Mouse (Mus musculus) liver, adult (tissue): ENCODE results near the gene Lingo3.
A peak's percentile ranks its signal among the peaks of the same experiment; 100 is the strongest.

Source experiments
- GATA4 ChIP-seq: IDR thresholded peaks from 2 replicates; pipeline ENCODE4 v1.6.1; 2014; ENCODE audit warnings: mild to moderate bottlenecking, low read length; ENCODE audit not compliant: insufficient replicate concordance

Lingo3 gene

GRCm38 (mm10) chr10:80843931-80844547 is at the start of gene Lingo3:
Lingo3 (minus strand) TSS chr10:80844039.
- TF ChIP-seq GATA4, result no peak

DNA sequence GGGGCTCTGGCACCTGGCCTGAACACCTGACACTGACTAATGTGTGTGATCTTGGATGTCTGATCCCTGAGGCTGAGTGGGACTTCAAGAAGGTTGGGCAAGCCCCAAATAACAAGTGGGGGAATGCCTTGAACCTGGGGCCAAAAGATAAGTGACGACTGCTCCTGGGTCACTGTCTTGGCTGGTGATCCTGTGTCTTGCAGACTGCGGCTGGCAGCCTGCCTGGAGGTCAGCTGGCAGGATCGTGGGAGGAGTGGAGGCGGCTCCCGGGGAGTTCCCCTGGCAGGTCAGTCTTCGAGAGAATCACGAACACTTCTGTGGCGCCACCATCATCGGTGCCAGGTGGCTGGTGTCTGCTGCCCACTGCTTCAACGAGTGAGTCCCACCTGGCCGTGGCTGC is 43.3 kb upstream of the Lingo3 start:
- 0 out of 2 replicates have a peak, but pooled peaks have one; percentile 23 for TF ChIP-seq GATA4

DNA sequence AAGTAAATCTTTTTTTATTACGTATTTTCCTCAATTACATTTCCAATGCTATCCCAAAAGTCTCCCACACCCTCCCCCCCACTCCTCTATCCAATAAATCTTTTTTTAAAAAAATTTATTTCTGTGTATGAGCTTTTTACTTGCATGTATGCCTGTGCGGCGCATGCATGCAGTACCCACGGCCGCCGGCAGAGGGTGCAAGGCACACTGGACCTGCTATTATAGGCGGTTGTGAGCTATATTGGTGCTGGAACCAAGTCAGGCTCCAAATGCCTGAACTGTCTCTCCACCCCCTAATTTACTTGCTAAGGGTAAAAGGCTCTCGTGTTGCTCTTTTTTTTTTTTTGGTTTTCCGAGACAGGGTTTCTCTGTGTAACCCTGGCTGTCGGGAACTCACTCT is 37.5 kb upstream of the Lingo3 start:
- TF ChIP-seq GATA4, result no peak

DNA sequence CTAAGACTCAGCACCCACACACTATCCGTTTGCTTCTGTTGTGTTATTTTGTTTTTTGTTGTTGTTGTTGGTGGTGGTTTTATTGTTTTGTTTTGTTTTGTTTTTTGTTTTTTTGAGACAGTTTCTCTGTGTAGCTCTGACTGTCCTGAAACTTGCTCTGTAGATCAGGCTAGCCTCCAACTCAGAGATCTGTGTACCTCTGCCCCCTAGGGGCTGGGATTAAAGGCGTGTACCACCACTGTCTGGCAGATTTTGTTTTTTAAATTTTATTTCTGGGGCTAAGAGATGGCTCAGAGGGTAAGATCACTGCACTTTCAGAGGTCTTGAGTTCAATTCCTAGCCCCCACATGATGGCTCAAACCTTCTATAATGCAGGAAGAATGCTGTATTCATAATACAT is 37.1 kb upstream of the Lingo3 start:
- TF ChIP-seq GATA4, result no peak

DNA sequence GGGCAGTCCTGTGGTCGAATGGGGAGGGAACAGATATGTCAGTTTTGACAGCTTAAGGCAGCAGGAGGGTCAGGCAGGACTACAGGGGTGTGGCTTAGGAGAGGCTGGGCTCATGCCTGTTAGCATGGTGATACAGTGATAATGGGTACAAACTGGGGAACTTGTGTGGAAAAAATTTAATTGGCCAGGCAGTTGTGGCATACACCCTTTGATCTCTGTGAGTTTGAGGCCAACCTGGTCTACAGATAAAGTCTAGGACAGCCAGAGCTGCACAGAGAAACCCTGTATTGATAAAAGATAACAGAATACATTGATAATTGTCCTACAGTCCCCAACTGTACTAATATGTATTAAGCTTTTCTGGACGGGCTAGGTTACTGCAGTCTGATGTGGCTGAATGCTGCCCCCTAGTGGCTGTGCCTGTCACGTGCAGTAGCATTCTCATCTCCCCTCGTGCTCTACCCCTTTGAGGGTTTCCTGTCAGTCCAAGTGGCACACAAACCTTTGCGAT is 36.3 kb upstream of the Lingo3 start:
- no peak for TF ChIP-seq GATA4

DNA sequence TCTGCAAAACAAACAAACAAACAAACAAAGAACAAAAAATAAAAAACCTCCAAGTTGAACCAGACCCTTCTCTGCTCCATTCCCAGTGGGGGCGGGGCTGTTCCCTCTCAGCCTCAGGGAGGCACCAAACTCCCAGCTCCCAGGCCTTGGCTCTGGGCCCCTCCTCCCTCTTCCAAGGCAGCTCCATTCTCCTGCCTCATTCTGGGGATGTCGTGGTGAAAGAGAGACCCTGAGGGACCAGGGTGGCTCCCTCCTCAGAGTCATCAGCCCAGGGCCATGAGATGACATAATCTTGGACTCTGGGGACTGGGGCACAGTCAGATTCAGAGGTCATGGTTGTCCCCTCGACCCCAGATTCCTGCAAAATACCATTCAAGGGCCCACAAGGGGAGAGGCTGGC is 32.8 kb upstream of the Lingo3 start:
- TF ChIP-seq GATA4, result no peak

GRCm38 (mm10) chr10:80876028-80876427 is 32.2 kb upstream of the Lingo3 start:
- no peak for TF ChIP-seq GATA4

GRCm38 (mm10) chr10:80874035-80874434 is 30.2 kb upstream of the Lingo3 start:
- no peak for TF ChIP-seq GATA4

GRCm38 (mm10) chr10:80871581-80871980 is 27.7 kb upstream of the Lingo3 start, which contains the start of gene Tmprss9:
Tmprss9 (plus strand) TSS chr10:80871848.
- no peak for TF ChIP-seq GATA4

DNA sequence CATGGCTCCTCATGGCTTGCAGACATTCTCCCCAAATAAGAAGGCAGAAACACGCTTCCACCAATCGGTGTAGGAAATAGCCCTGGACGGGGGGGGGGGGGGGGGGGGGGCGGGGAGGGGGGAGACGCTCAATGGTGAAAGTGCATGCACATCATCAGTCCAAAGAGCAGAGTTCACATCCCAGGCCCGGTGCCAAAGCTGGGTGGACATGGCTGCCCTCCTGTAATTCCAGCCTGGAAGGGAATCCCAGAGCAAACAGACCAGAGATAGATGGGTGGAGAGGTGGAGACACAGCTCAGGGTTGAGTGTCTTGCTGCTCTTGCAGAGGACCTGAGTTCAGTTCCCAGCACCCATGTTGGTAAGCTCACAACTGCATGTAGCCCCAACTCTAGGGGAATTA is 27.2 kb upstream of the Lingo3 start:
- TF ChIP-seq GATA4, result no peak

DNA sequence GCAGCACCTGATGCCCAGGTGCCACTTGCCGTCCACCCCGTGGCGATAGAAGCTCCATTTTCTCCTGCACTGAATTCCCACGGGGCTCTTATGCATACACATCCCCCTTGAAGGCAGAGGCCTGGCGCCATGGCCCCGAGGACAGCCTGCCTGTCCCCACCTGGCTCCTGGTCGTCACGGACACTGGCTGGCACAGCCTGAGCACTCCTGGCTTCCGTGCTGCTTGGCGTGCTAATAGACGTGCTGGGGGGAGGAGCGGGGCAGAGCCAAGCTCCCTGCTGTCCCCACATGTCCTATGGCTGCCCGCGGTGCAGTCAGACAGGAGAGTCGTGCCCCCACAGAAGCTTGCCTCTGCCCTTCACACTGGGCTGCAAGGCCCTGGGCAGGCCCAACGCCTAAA is 20.6 kb upstream of the Lingo3 start:
- no peak for TF ChIP-seq GATA4

DNA sequence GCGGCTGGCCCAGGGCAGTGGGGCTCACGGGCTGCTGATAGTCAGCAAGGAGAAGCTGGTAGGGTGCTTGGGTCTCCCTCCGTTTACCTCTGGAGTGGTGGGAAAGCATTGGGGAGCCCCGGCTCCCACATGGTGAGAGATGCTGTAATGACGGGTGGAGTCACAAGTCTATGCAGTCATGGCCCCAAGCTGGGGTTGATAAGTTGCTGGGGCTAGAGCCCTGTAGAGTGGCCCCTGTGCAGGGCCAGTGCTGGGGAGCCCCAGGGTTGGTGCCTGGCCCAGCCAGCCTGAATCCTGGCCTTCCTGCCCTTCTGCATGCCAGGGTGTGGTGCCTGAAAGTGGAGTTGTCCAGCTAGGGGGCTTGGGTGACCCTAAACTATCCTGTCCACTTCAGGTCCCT is 18.5 kb upstream of the Lingo3 start:
- no peak for TF ChIP-seq GATA4

DNA sequence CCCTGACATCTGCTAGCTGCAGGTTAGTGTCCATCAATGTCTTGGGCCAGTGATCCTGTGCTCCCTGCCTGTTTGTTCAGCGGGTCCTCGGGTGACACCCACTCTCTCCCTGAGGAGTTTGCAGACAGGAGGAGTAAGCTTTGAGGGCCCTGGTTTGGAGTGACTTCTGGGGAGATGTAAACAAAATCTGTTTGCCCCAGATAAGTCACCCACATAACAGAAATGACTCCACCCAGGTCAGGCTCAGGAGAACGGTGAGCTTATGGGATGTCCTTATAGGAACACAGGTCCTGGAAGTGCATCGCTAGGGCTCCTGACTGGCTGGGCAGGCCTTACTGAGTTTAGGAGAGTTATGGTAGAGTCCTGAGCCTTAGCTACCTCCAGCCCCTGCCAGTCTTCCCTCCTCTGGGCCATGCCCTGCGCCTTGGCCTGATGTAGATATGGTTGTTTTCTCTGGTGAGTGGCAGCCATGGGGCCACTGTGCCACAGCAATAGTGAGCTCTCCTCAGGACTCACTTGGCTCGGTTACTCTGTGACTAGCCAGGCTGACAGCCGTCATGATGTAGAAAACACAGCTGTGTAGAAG is 14.6 kb upstream of the Lingo3 start:
- TF ChIP-seq GATA4, result no peak

DNA sequence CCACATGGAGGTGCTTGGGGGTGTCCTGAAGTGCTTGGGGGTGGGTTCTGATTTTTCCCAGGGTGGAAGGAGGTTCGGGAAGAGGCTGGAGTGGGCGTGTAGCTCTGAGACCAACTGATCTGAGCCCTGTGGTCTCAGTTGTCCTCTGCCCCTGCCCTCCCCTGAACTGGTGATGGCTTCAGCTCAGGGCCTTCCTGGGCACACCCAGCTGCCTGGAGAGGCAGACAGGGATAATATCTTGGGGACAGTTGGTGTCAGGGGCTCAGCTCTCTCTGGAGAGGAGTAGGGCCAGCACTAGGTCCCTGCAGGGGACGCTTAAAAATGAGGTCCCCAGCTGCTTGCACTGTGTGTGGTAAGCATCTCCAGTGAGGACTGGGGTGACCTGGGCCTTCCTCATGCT is 14.0 kb upstream of the Lingo3 start:
- no peak for TF ChIP-seq GATA4

DNA sequence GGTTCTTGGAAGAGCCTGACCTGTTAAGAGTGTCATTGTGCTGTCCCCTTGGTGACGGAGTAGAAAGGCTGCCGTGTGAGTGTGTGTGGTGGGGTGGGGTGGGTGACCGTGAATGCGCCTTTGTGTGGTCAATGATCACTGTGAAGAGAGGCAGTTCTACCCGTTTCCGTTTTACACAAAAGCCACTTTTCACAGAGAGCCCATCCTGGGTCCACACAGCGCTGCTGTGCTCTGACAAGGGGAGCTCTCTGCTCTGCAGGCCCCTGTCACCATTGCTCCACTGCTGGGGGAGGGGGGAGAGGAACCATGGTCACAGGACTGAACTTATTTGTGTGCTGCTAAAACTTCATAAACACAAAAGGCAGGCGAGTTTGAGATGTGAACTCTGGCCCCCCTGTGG is 13.5 kb upstream of the Lingo3 start:
- no peak for TF ChIP-seq GATA4

DNA sequence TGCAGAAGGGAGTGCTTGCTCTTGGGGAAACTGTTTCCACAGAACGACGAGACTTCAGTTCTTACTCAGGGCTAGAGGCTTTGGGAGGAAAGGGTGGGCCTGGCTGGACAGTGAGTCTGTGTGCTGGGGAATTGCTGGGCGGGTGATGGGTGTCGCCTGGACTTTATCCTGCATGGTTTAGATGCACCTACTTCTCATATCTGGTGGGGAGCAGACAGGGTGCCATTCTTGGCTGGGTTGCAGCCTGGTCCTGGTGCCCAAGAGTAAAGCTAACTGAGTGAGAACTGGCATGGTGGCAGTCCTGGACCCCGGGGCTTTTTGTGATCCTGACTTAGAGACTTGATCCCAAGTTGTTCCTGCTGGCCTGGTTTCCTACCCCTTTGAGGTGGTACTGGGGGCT is 13.1 kb upstream of the Lingo3 start:
- TF ChIP-seq GATA4, result no peak

DNA sequence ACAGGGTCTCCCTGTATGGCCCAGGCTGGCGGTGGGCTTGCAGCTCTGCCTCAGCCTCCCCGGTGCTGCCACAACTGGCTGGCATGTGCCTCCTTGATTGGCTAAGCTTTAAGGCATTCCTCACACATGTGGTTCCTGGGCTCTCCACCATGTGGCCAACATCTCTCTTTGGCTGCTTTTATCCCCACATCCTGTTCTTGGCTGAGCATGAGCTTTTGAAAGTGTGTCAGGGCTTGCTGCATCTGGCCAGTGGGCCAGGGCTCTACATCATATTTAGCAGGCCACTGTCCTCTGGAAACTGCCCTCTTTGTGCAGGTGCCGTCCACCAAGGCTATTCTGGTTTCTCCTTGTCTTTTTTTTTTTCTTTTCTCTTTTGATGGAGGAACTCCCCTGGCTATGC is 12.4 kb upstream of the Lingo3 start:
- no peak for TF ChIP-seq GATA4
